Mouse (Mus musculus): ENCODE measurements around the gene Phf21a. TPM values are rescaled to one million over a fixed set of nuclear protein-coding genes. Genes with fewer than 3 reads are reported as not detected.
A peak's percentile ranks its signal among the peaks of the same experiment; 100 is the strongest.

The Phf21a gene
- total RNA-seq, 2 experiments from 2014 or later, result 97.1 to 126 TPM

DNA sequence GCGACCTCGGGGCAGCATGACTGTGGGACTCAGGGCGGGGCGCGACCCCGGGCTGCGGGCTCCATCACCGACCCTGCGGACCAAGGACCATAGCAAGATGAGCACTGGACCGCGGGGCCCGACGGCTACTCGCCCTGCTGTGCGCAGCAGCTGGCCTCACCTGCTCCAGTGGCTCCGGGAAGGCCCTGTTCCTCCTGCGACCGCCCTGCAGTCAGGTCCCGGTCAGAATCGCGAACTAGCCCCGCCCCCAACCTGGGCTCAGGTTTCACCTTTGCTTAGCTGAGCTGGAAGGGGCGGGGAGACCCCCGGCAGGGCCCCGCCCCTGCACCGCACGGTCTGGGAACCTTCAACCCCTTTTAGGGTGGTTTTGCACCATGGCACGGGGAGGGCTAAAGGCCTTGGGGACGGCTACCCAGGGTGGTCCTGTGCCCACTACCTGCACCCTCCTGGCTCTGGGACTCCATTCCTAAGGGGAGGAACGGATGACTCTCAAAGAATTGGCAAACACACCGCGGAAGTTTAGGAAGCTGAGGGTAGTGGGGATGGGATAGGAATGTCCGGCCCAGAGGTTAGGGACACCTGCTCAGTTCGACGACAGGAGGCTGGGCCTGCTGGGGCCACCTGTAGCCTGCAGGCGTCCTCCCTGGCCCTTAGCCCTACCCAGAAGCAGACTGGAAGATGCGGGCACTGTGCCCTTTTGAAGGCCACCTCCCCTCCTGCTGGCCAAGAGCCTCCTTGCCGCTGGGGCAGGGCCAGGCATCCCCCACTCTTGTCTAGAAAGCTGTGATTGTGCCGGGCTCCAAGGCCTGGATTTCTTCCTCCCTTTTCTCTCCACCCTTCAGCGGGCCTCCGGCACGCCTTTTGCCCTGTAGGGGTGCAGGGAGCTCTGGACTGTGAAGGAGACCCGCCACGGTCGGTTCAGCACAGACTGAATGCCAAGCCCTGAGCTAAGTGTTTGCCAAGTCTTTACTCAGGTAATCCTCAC, 278.2 kb downstream of the Phf21a start:
- intact Hi-C loops (cut with DNase I), result no loop called here

DNA sequence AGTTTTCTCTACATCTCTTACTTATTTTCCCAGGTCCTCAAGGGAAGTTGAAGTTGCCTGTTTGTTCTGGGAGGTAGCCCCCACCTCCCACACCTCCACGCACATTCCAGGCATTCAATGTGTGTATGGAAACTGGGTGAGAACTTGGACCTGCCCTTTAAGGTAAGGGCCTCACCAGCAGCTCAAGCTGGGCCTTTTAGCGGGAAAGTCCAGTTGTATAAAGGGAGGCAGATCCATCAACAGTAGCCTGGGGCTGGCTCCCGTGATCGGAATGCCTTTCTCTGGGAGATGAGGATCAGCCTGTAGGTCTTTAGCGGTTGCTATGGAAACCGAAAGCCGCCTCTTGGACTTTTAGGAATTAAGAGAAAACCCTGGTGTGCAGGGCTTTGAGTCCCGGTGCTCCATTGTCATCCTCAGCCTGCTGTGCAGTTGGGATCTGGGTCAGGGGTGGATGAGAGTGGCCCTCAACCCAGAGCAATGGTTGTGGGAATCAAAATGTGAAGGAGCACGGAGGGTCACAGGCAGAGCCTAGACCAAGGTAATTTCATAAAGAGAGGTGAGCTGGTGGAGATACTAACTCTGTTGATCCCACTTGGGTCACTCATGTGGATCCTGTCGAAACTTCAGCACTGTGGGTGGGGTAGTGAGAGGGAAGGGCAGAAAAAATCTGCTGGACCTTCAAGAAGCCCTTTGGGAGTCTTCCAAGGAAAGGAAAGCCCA, 279.2 kb downstream of the Phf21a start:
- intact Hi-C loops (cut with DNase I), result no loop called here

More for the DNA sequence above, 278.2 kb downstream of the Phf21a start:
- DNase-seq (ENCODE audit: low spot score in 2 of 2), result no peak

DNA sequence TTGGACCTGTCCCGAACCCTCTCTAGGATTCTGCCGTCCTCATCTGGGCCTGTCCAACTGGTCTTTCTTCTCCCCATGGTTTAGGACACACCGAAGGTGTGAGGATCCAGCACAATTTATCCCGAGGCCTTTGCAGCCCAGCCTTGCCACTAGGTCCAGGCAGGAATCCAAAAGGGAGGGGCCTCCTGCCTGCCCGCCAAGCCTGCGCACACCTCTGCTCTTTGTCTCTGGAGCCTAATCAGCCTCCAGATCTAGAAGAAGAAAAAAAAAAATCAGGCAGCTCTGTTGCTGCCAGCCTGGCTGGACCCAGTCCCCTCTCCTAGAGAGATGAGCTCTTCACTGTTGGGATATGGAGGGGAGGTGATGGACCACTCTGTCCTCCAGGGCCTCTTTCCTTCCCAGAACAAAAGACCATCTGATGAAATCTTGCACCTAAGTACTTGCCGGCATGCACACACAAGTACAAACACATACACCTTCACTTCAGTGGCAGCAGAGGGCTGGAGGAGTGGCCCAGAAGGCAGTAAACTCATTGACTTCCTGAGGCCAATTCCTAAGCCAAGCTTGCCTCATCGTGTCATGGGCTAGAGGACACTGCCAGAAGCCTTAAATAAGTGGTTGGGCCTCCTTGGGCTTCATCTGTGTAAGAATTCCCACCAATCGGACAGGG, 280.0 kb downstream of the Phf21a start:
- no peak for DNase-seq (ENCODE audit: low spot score in 2 of 2)
- intact Hi-C loops (cut with DNase I), result no loop called here

More for the DNA sequence above, 279.2 kb downstream of the Phf21a start:
- no peak for DNase-seq (ENCODE audit: low spot score in 2 of 2)

DNA sequence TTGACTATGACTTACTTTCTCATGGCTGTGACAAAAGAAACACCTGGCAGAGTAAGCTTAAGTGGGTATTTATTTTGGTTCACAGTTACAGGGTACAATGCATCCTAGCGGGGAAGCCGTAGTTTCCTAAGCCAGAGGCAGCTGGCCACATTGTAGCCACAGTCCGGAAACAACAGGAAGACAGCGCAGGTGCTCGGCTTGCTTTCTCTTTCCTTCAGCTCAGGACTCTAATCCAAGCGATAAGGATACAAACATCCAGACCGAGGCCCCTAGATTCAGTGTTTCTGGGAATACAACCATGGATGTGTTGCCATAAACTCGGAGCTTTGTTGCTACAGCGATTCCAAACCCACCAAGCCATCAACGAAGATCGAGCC, 280.5 kb downstream of the Phf21a start:
- intact Hi-C loops (cut with DNase I), result no loop called here
- DNase-seq (ENCODE audit: low spot score in 2 of 2), result no peak

DNA sequence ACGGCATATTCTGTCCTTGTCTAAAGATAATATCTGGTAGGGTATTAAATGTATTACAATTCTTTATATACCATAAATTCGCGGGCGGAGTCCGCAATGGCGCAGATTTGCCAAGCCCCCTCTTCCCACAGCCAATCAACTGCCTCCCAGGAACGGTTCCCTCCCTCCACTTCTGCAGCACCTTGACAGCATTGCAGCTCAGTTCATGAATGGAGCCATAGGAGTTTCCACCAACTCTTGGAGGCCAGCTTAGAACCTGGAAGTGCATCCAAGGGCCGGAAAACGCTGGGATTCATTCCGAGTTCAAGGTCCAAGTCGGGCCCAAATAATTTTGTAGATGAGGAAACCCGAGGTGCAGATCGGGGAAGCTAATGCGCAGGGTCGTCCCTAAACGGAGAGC, 281.6 kb downstream of the Phf21a start, which contains the start of the genes Pex16 and Large2:
Pex16 (plus strand) TSS at position 163 of the 400 bp plus-strand sequence.
Large2 (minus strand) TSS at position 356 of the 400 bp plus-strand sequence.
- intact Hi-C loops (cut with DNase I), result no loop called here
- peak; percentile 58 to 61 for DNase-seq (ENCODE audit: low spot score in 2 of 2)

DNA sequence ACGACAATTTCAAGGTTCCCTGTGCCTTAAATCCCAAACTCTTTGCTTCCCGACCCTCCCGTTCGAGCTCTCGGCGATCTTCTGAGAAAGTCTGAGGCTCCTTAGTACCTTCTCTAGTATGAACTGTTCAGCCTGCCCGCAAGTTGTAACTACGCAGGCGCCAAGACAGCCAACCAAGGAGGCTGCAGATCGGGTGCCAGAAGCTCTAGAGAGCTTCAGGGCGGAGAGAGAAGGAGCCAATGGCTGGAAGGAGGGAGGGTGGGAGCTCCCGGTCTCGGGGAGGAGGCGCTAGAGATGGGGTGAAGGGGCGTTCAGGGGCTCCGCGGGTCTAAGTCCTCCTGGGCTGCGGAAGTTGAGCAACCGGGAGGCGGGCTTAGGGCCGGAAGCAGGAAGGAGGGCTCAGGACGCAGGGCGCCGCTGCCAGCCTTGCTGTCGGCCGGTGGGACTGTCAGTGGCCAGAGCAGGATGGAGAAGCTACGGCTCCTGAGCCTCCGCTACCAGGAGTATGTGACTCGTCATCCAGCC, 282.2 kb downstream of the Phf21a start:
- DNase-seq (ENCODE audit: low spot score in 2 of 2), result peak; percentile 95
- intact Hi-C loops (cut with DNase I), result no loop called here

DNA sequence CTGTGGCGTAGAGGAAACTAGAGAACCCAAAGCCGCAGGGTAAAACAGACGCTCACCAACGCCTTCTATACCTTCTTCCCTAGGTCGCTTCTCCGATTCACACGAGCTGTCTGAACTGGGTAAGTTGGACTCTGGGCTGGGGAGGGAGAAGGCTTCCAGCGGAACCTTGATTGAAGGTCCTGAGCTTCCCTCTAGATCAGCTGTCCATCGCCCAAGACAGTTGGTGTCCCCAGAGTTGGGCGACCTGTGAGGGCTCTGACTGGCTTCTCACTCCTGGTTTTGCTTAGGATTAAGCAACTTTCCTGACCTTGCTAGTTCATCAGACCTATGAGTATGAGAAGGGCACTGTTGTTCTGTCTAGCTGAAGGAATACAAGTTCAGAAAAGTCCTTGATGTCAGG, 282.9 kb downstream of the Phf21a start:
- intact Hi-C loops (cut with DNase I), result no loop called here
- no peak for DNase-seq (ENCODE audit: low spot score in 2 of 2)

DNA sequence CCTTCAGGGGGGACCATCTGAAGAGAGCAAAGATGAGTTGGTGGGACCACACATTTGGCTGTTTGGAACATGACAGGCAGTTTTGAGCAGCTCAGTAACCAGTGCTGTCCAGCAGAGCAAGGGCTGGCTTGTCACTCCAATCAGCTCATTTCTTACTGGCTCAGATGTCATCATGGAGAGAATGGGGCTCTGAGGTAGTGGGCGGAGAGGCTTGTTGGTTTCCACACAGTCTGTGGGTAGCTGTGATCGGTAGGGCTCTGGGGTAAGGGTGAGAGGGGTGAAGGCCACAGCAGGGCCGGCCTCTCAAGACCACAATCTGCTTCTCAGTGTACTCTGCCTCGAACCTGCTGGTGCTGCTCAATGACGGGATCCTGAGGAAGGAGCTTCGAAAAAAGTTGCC, 283.4 kb downstream of the Phf21a start:
- no peak for DNase-seq (ENCODE audit: low spot score in 2 of 2)
- intact Hi-C loops (cut with DNase I), result no loop called here

DNA sequence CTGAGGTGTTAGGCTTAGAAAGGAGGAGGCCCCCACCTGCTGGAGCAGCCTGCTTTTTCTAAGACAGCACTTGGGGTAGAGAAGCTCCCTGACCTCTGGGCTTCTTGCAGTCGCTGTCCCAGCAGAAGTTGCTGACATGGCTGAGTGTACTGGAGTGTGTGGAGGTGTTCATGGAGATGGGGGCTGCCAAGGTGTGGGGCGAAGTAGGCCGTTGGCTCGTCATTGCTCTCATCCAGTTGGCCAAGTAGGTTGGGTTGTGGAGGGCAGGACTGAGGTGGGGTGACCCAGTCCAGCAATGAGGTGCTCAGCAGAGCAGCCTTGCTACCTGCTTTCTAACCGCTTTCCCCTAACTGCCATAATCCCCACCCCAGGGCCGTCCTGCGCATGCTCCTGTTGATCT, 284.4 kb downstream of the Phf21a start:
- no peak for DNase-seq (ENCODE audit: low spot score in 2 of 2)
- intact Hi-C loops (cut with DNase I), result no loop called here

DNA sequence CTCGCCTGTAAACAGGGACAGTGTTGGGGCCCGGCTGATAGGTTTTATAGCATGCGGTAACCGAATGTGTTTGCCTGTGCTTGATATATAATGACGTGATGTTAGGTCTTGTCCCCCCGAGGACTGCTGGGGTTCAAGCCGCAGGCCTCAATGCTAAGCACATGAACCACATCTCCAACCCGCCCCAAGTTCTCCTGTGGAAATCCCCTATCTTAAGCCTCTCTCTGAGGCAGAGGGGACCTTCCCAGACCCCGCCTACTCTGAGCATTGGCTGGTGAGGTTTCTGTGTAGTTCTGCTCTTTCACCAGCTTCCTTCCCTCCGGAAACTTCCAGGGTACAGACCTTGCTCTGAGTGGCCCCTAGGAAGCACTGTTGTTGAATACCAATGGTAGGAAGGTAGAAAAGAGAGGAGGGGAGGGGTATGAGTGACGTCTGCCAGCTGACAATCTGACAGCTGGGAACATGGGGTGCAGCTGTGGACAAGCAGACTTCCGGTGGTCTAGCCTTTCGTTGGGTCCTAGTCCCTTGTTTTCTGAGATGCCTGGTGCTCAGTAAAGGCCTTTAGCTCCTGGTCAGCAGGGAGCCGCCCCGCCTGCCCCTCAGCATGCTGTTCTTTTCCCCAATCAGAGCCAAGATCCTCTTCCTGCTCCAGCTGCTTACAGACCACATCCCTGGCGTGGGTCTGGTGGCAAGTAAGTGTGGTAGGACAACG, 287.0 kb downstream of the Phf21a start:
- intact Hi-C loops (cut with DNase I), result no loop called here
- DNase-seq (ENCODE audit: low spot score in 2 of 2), result no peak

DNA sequence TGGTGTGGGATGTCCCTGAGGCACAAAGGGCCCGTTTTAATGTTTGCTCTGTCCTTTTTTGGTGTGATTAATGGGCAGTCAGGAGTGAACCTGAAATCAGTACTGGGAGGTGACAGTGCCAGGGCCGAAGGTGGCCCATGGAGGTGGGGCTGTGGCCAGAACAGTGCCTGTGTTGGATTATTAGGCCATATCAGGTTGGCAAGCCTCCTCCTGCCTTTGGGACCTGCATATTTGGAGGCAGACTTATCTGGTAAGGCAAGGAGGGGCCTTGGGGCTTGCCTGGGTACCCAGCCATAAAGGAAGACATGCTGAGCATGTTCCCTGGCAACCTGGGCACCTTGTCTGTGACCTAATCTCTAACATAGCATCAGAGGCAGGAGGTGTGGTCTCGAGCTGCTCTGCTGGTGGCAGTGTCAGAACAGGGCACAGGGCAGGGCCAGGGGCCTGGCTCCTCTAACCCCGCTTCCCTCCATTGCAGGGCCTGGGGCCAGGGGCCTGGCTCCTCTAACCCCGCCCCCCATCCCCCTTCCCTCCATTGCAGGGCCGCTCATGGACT, 287.7 kb downstream of the Phf21a start:
- intact Hi-C loops (cut with DNase I), result no loop called here
- DNase-seq (ENCODE audit: low spot score in 2 of 2), result no peak

DNA sequence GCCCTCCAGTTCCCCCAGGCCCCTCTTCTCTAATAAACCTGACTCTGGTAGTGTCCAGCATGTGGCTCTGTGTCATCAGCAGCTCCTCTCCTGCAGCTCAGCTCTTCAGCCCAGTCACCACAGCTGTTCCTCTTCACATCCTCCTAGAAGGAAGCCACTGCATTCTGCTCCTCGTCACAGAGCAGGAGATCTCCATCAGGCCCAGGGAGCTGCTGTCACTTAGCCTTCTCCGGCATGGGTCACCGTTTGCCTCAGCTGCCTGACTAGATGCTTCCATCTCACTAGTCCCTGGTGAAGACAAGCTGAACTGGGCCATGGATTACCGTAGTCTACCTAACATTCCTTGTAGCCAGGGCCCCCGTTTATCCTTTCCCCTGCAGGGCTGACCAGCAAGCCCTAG, 288.2 kb downstream of the Phf21a start:
- intact Hi-C loops (cut with DNase I), result no loop called here

DNA sequence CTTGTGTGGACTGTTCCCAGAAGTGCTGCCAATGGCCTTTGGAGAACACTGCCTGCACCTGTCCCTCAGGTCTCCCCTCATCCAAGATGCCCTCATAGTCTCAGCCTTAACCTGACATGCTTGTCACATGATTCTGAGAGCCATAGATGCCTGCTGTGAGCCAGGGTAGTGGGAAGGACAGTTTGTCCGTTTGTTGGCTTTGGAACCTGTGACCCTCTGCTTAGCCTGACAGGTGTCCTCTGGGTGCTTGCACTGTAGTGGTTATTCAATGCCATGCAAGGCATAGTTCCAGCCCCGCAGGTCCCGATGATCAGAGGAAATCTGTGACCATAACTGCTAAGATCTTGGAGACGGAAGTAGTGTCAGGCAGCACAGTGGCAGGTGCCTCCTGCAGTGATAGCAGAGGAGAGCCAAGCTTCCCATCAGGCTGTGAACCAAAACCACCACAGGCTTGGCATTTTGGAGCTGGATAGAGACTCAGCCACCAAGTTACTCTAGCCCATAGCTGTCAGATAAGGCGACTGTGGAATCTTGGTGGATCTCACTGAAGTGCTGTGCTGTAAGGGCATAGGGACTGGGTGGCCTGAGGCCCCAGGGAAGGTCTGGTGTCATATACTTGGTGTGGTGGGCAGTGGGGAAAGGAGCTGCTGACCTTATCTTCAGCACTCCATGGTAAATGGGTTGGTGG, 289.1 kb downstream of the Phf21a start, which contains the start of gene 1700029I15Rik:
1700029I15Rik (plus strand) TSS at position 638 of the 688 bp plus-strand sequence.
- intact Hi-C loops (cut with DNase I), result no loop called here
- no peak for DNase-seq (ENCODE audit: low spot score in 2 of 2)

More for the DNA sequence above, 288.2 kb downstream of the Phf21a start:
- no peak for DNase-seq (ENCODE audit: low spot score in 2 of 2)

DNA sequence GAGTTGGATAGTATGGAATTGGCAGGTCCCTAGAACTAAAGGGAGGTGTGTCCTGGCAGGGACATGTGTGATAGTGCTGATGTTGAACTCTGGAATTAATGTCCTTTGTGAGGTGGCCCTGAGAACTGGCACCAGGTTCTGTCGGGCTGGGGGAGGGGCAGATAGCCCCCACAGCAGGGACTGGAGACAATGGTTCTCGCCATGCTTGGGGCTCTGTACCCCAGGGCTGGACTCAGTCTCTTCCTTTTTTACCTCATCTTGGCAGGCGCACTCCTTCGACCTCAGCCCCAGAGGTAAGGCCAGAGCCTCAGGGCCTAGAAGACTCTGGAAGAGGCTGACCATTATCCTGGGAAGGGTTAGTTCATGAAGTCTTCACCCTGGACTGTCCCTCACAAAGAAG, 289.8 kb downstream of the Phf21a start:
- intact Hi-C loops (cut with DNase I), result no loop called here
- no peak for DNase-seq (ENCODE audit: low spot score in 2 of 2)

DNA sequence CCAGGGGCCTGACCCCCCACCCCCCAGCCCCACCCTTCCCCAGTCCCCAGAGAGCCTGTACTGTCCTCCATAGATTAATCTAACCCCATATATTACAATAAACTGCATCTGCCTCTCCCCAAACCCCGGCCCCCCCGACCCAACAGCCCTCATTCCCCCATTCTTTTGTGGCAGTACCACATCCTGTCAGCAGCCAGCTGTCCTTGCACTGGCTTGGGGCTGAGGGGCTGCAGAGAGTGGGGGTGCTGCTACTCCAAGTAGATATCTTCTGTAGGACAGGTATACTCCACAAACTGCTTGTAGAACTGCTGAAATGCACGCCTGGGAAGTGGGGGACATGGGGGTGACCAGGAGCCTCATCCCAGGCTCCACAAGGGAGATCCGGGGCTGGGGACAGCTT, 291.2 kb downstream of the Phf21a start:
- DNase-seq (ENCODE audit: low spot score in 2 of 2), result no peak
- intact Hi-C loops (cut with DNase I), result no loop called here

DNA sequence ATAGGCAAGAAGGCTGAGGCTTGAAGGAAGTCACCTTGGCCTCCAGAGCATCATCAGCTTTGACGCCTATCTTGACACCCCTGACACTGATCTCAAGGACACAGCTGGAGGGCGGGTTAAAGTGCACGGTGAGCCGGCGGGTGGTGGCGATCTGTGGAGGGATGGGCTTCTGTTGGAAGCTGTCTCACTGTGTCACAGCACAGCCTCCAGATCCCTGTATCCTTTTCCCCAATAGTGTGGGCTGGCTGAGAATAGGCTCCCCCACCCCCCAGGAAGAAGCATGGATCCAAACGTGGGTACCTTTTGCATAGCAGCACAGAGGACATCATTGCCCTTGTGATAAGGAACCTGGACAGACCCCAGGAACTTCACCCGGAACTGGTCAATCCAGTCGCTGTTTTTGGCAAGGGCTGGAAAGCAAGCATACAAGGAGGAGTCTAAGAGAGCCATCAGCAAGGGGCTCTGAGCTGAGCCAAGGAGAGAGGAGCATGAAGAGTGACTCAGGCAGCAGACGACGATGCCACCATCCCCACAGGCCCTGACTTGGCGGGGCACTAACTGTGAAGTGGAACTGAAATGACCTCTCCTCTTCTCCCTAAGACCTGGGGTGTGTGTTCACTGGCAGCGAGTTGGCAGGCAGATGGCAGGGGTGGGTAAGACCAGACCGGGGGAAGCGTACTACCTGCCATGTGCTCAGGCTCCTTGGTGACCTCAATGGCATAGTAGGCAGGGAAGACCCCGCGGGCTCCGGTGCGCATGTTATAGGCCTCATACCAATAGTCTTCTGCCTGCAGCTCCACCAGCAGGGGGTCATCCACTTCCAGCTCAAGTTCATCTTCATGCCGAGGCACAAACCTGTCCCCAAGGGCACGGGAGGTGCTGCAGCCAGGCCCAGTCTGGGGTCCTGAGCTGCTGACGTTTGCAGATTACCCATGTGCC, 292.5 kb downstream of the Phf21a start:
- DNase-seq (ENCODE audit: low spot score in 2 of 2), result no peak
- intact Hi-C loops (cut with DNase I), result loop anchor here (5.0 kb wide), 1 partner anchor 47 kb away; the partner anchor contains the start of gene Cry2

Measured in left cerebral cortex, postnatal 36 days (tissue).